Mouse (Mus musculus) bone marrow macrophage, adult 2 months (primary cell): ENCODE data around the gene Pde3b.

Experiments used
- CTCF ChIP-seq: IDR thresholded peaks from 2 replicates; pipeline ENCODE4 v1.5.1; 2012; ENCODE audit warnings: low read depth, mild to moderate bottlenecking, low read length, moderate library complexity
- POLR2A ChIP-seq: IDR thresholded peaks from 2 replicates; pipeline ENCODE4 v1.6.1; 2012; ENCODE audit warnings: mild to moderate bottlenecking, low read depth, low read length, borderline replicate concordance

GRCm38 (mm10) chr7:114456904-114457303 lies 41.8 kb downstream of the Pde3b start:
- no peak for TF ChIP-seq POLR2A
- no peak for TF ChIP-seq CTCF
